Mouse (Mus musculus) spleen, postnatal 14 days (tissue): ENCODE measurements around the gene Iqsec3.

ENCODE experiments used
- DNase-seq, 2 experiments: peaks; one replicate each; pipeline ENCODE4 v3.0.0; 2021 to 2022; ENCODE audit warnings: low spot score in 2 of 2

Iqsec3 gene

DNA sequence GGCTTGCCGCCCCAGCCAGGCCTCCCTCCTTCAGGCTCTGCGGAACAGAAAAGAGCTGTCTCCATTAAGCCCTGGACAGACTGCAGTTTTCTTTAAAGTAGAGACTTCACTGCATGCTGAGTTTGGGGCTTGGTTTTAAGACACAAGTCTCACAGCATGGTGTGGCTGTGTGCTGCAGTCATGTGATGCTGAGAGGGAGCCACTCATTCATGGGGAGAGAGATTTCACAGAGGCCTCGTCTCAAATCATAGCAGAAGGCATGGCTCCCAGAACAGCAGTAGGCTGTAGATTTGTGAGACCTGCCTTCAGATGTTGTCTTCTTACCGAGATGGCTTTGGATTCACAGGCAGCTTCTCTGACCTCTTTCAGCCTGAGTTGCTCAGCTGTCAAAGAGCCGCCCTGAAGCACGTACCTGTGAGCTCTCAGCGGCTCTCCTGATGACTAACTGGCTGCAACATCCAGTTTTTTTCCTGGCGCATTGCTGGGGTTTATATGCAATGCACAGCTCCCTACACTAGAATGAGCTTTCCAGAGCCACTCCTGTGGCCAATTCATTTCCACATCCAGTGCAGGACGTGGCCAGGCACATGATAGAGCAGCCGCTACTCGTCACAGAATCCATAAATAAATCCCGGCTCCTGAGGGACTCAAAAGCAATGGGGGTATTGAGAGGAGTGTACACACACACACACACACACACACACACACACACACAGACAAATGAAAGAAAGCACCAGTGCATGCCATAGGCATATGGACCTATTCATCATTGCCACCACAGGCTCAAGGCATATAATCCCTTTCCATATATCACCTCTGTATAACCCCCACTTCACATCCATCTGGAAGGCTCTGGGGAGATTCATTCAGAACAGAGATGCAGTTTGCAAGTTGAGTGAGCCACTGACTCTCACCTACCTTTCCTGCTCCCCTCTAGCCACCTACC lies 18.7 kb downstream of the Iqsec3 start:
- DNase-seq = no peak

GRCm38 (mm10) chr6:121453776-121454175 lies 19.7 kb downstream of the Iqsec3 start:
- no peak for DNase-seq

DNA sequence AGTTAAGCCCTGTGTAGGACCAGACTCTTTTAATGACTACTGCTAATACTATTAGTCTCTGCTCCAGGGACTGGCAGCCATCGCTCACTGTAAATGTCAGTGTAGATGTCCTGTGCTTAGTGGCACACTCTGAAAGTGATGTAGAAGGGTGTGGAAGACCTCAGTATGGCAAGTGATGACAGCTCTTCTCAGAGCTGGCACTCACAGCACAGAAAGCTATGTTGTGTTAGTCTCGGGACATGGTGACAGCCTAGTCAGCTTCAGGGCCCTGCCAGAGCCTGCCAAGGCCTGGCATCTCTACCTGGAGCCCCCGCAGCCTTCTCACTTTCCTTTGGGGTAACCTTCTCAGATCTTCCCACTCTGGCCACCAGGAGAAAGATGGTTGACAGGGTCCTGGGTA lies 21.8 kb downstream of the Iqsec3 start:
- DNase-seq = no peak

DNA sequence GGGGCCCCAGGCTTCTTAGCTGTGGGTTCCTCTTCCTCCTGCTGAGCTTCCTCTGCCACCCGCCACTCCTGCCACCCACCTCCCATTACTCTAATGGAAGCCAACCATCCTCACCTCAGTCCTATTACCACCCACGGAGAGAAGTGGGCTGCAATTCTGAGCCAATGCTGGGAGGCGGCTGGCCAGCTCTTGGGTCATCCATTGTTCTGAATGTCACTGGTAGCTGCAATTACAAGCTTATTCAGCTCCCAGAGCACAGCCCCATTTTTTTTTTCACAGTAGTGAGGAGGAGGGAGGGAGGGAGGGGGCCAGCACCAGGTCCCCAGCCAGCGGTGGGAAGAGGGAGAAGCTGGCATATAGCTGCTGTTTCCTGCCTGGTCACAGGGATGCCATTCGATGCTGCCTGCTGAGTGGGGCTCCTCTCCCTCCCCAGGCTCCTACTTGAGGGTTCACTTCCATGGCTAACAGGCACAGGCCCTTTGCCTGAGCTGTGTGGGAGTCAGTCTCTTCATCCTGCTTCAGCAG lies 32.7 kb downstream of the Iqsec3 start:
- no peak for DNase-seq

DNA sequence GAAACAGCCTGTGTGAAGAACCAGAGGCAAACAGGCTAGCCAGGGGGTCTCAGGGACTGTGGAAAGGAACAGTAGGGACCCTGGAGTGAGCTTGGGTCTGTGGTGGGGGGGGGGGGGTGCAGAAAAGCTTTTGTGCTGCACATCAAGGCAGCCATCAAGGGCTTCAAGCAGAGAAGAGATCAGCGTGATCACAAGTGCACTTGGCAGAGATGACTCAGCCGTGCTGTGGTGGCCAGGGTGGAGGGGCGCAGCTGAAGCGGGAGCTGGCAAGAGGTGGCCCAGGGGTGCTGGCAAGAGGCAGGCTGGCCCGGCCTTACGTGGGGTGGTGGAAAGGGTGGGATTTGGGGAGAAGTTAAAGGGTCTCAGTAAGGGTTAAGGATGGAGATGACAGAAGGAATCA lies 48.6 kb downstream of the Iqsec3 start:
- DNase-seq = no peak

DNA sequence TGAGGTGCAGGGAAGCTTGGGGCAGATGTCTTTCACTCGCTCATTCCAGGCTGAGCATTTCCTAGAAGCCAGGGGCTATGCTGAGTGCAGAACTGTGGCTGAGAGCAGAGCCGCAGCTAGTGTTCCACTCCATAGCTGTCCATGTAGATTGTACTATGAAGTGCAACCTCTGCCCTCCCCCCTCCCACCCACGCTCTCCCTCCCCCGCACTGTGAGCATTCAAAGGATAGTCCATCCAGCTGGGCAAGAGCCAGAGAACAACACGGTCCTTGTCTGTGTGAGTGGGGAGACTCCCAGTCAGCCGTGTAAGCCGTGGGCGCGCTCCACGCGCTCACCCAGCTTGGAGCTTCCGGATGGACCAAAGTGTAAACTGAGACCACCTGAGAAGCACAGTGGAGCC lies 49.1 kb downstream of the Iqsec3 start:
- DNase-seq = no peak

- no peak for DNase-seq
Observed at GRCm38 (mm10) chr6:121412558-121413297, 60.8 kb downstream of the Iqsec3 start.

GRCm38 (mm10) chr6:121407571-121408011 lies 65.9 kb downstream of the Iqsec3 start:
- DNase-seq = no peak

DNA sequence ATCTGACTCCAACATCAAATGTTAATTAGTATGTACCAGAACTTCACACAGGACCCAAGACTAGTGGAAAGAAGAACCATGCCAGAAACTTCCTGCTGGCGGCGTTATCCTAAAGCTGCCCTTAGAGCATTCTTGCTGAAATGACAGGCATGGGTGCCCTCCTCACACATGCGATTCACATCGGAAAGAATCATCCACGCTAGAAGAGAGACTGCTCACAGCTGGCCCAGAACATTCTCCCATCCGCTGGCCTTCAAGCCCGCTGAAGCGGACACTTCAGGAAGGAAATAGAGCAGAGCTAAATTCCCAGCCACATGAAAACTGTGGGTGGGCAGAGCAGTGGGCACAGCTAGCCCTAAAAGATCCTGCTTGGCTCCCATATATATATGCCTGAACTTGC lies 68.2 kb downstream of the Iqsec3 start:
- no peak for DNase-seq

DNA sequence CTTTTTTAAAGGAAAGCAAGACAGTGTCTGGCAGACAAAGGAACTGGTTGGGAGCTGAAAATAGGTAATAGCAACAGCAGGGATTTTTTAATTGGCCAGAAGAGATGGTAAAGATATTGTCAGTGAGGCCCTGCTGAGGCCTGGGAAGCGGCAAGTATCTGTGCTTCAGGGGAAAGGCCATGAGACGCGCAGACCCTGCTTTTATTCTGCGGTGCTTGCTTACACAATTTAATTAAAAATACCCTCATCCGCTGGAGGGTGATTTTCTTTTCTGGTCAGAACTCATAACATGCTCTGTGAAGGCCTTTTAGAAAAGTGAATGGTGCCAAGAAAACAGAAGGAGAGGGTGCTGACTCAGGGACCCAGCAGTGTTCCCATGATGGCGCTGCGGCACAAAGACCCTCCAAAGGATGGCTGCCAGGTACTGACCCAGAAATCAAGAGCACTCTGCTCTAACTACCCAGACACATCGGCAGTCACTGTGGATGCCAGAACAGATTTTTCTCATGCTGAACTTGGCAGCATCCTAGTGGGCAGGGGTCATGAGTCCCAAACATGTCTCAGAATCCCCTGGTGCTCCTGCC lies 70.7 kb downstream of the Iqsec3 start:
- no peak for DNase-seq

DNA sequence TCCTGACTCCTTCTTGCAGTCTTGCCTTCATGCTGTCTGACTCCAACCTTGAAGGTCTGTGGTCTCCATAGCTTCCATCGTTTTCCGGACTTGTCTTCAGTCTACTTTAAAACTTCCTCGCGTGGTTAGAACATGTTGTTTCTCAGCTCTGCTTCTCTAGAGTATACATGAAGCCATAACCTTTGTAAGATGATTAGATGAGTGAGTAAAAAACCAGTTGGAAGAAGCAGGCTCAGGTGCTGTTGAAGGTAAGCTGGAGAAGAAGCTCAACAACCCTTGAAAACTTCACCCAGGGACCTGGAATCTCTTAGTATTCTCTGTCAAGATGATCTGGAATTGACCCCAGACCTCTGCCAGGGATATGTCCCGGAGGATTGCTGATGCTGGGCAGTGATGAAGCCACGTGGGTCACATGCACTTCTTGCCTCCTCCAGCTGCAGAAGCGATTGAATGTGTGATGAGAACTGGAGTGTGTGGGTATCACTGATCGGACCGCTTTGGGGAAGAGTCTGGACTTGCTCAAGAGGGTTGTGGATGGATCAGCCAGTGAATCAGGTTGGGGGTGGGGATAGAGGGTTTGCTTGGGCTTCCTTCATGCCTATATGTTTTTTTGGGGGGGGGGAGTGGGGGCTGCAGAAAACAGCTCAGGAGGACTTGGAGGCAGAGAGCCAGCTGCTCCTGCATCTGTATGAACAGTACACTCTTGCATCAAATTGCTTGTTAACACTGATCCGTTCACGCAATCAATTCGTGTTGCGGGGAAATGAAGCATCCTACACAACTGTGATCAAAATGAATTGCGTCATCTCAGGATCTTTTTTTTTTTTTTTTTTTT lies 71.4 kb downstream of the Iqsec3 start:
- DNase-seq = no peak

- no peak for DNase-seq
Observed at GRCm38 (mm10) chr6:121401140-121401539, 72.3 kb downstream of the Iqsec3 start.

GRCm38 (mm10) chr6:121392610-121393252 lies 80.7 kb downstream of the Iqsec3 start:
- no peak for DNase-seq

DNA sequence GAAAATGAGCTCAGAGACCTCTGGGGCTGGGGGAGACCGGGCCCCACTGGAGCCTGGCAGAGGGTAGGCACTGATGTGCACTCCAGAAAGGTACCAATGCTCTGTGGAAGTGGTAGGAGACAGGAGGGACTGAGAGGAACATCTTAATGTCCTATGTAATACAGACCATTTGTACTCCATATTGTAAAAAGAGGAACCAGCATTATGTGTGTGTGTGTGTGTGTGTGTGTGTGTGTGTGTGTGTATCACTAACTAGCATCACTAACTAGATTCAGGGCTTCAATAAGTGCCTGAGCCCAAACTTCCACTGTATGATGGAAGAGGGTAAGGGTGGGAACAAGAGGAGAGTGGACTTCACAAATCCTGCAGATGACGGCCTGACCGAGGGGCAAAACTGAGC lies 88.1 kb downstream of the Iqsec3 start:
- DNase-seq = no peak

DNA sequence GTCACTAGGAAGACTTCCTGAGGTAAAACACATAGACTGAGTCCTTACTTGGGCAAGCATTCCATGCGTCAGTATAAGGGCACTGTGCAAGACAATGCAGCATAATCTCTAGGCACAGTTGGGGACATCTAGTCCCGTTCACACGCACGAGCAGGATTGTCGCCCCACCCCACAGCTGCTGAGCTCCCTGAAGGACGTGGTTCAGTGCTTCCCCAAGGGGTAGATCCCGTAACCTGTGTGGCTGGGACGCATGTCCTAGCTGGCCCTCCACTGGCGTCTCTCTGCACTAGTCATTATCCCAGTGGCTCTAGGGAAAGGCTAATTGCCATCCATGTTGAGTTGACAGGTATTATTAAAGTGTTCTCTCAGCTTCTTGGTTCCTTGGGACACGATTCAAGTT lies 91.4 kb downstream of the Iqsec3 start:
- no peak for DNase-seq

DNA sequence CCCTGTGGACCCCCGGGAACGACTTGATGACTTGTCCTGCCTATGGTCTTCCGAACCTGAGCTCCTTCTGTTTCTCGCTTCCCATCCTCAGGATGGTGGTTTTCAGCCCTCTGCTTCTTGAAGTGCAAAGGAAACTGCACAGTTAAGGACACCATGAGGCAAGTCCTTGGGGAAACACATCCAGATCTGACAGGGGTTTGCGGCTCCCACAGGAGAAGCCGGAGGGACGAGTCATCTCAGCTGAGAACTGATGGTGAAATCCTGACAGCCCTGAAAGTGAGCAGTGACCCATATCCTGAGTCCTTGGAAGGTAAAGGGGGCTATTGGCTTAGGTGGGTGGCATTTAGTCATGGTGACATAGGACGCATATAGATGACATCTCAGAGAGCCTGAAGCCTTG lies 92.9 kb downstream of the Iqsec3 start:
- DNase-seq = no peak

GRCm38 (mm10) chr6:121378256-121378655 lies 95.2 kb downstream of the Iqsec3 start:
- DNase-seq = no peak

- DNase-seq = no peak
Observed at GRCm38 (mm10) chr6:121376159-121376558, 97.3 kb downstream of the Iqsec3 start.

DNA sequence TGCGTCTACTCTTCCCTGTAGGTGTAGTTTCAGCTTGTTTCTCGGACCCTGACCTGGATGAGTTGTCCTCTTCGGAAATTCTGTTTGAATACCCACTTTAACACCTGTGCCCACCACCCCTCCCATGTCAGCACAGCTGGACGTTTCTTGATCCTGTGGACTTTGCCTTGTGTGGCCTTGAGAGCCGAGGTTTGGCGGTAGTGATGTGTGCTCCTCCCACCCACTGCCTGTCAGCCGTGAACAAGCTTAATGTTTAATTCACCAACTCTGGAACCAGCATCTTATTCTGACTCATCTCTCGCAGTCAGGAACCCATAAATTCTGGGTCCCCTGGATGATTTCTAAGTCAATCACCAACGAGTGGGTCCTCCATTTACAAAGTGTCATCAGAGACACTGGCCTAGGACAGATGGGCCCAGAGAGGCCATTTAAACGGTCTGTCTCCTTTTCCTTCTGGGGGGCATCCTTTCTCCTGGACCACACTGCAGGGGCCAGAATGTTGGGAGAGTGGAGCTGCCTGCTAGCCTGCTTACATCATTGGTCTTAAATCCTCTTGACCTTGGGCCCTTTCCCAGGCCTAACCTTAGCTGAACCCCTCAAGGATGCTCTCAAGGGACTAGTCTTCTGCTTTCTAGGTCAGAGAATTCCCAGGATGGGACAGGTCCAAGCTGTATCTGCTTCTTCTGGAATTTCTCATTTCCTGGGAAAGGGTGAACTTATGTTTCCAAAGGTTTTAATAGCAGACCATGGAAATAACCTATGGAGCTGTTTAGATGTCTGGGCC lies 102.1 kb downstream of the Iqsec3 start:
- DNase-seq = no peak

DNA sequence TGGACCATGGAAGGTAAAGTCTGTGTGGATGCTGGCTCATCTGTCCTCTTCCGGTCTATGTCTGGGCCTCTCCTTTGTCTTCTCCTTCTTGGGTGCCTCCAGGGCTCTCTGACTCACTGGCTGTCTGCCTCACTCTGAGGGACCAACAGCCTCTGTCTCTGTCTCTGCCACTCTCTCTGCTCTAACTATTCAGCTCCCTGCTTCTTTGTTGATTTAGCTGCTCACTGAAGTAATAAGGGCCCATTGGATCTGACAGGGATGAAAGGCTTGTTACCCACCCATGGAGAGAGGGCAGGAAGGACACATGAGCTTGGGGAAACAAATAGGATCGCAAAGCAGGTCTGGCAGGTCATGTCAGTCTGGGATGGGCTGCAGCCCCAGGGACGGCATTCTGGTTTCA lies 106.4 kb downstream of the Iqsec3 start:
- DNase-seq = no peak
